8 mouse cellular contexts compared by ENCODE assay signal in genomic region chr12:108370596-108371428, GRCm38 (mm10). TPM values are rescaled to one million over a fixed set of nuclear protein-coding genes. Genes with fewer than 3 reads are reported as not detected.
DNase-seq lines count a peak whose midpoint lies in the region; ATAC-seq and TF ChIP-seq lines count a peak whose summit lies in the region.

Gene Eml1 (plus strand): TSS chr12:108370957.

- no peaks in the 10 kb centered on the region; the same call in 1 of the 2 replicates for H3K36me3 ChIP-seq in heart, adult 2 months (ENCODE audit: control insufficient read depth, insufficient read depth, low read length)
- no peaks in the 10 kb centered on the region for H3K36me3 ChIP-seq in liver, embryonic 11.5 days (ENCODE audit: control insufficient read depth, insufficient read depth, low read length)
- no peaks in the 10 kb centered on the region for H3K36me3 ChIP-seq in neural tube, embryonic 15.5 days

- POLR2A ChIA-PET in Patski (lab: Charles Lee): no interaction called here

- TF ChIP-seq EP300 in heart, adult 2 months (IDR thresholded peaks at IDR 0.05; ENCODE audit: insufficient read depth, low read depth, low read length): peak; percentile 77

- DNase-seq in Patski (ENCODE audit: low read depth, low spot score): no peak
- no peak for DNase-seq in brain, embryonic 14.5 days (ENCODE audit: low read depth)
- peak; percentile 78 to 82 for DNase-seq in heart, adult 2 months
- peak; percentile 47 for DNase-seq in kidney, adult 18-20 months
- no peak for DNase-seq in liver, embryonic 11.5 days (ENCODE audit: low spot score)
- DNase-seq in Muller cell, postnatal 12 days (ENCODE audit: inconsistent ontology term): no peak
- no peak for DNase-seq in right cerebral cortex, adult 2 months (ENCODE audit: low spot score in 2 of 2)

- CTCF ChIA-PET in Patski (lab: Charles Lee): interaction anchor here (1.8 kb wide), 1 partner anchor 12 kb away, joined by 3 read pairs; no protein-coding TSS in a partner anchor

- H3K4me1 ChIP-seq in heart, adult 2 months (ENCODE audit: control insufficient read depth, insufficient read depth, low read length): peaks cover 36% of the 10 kb centered on the region
- peaks cover 8% of the 10 kb centered on the region for H3K4me1 ChIP-seq in liver, embryonic 11.5 days (replicated peaks; ENCODE audit: control insufficient read depth, insufficient read depth, low read length)
- H3K4me1 ChIP-seq in neural tube, embryonic 15.5 days: peaks cover 19% of the 10 kb centered on the region

- H3K9ac ChIP-seq in heart, adult 2 months (ENCODE audit: low read depth, low read length): peak within 1 kb of the TSS; percentile 77
- H3K9ac ChIP-seq in liver, embryonic 11.5 days (ENCODE audit: low read depth, low read length): no peak within 1 kb of the TSS
- no peak within 1 kb of the TSS for H3K9ac ChIP-seq in neural tube, embryonic 15.5 days (replicated peaks)

- no peak for TF ChIP-seq CTCF in Patski (IDR thresholded peaks at IDR 0.05)
- TF ChIP-seq CTCF in brain, embryonic 14.5 days (IDR thresholded peaks at IDR 0.05; ENCODE audit: borderline replicate concordance, extremely low read depth, insufficient read depth, insufficient read length): no peak
- peak; percentile 50 for TF ChIP-seq CTCF in heart, adult 2 months (IDR thresholded peaks at IDR 0.05)

- H3K79me2 ChIP-seq in heart, adult 2 months (replicated peaks; ENCODE audit: control insufficient read depth, insufficient read depth, low read length): no peaks in the 10 kb centered on the region

- peak within 1 kb of the TSS; percentile 62 for H3K4me3 ChIP-seq in heart, adult 2 months
- no peak within 1 kb of the TSS for H3K4me3 ChIP-seq in liver, embryonic 11.5 days (ENCODE audit: low read depth, low read length)
- no peak within 1 kb of the TSS for H3K4me3 ChIP-seq in neural tube, embryonic 15.5 days (replicated peaks)

- in situ Hi-C loops in Patski (cut with MboI; ENCODE audit: low pct_unique_long_range_greater_than_20kb): no loop called here

- no peak for ATAC-seq in Patski
- no peak; the same call in 1 of the 2 replicates for ATAC-seq in liver, embryonic 11.5 days (replicated peaks; ENCODE audit: low FRiP score)
- ATAC-seq in neural tube, embryonic 15.5 days (ENCODE audit: low FRiP score): no peak

- peak within 1 kb of the TSS; percentile 98 for H3K27ac ChIP-seq in heart, adult 2 months
- no peak within 1 kb of the TSS for H3K27ac ChIP-seq in liver, embryonic 11.5 days (ENCODE audit: low read depth, low read length)
- no peak within 1 kb of the TSS for H3K27ac ChIP-seq in neural tube, embryonic 15.5 days (replicated peaks)

- no peaks in the 10 kb centered on the region for H3K9me3 ChIP-seq in liver, embryonic 11.5 days (ENCODE audit: control insufficient read depth, low read length)
- H3K9me3 ChIP-seq in neural tube, embryonic 15.5 days (replicated peaks): no peaks in the 10 kb centered on the region

- no peaks in the 10 kb centered on the region for H3K27me3 ChIP-seq in Patski
- no peaks in the 10 kb centered on the region for H3K27me3 ChIP-seq in heart, adult 2 months (ENCODE audit: control insufficient read depth, insufficient read depth, low read length)
- H3K27me3 ChIP-seq in liver, embryonic 11.5 days (replicated peaks; ENCODE audit: control insufficient read depth, insufficient read depth, low read length): no peaks in the 10 kb centered on the region
- no peaks in the 10 kb centered on the region for H3K27me3 ChIP-seq in neural tube, embryonic 15.5 days (replicated peaks)

- no peak within 1 kb of the TSS for H3K4me2 ChIP-seq in liver, embryonic 11.5 days
- H3K4me2 ChIP-seq in neural tube, embryonic 15.5 days: no peak within 1 kb of the TSS

- no peak for TF ChIP-seq POLR2A in brain, embryonic 14.5 days (IDR thresholded peaks at IDR 0.05; ENCODE audit: borderline replicate concordance, extremely low read depth, insufficient read depth, insufficient read length, poor library complexity, severe bottlenecking)
- peak; percentile 56; the same call in 1 of the 2 replicates for TF ChIP-seq POLR2A in heart, adult 2 months (IDR thresholded peaks at IDR 0.05; ENCODE audit: insufficient read depth, low read depth, low read length)

- 16% methylated on average over 19 of the region's 19 CpGs for WGBS in heart, adult 2 months
- 59% methylated on average over 19 of the region's 19 CpGs for WGBS in liver, embryonic 11.5 days
- WGBS in neural tube, embryonic 15.5 days: 75% methylated on average over 19 of the region's 19 CpGs

- intact Hi-C loops in heart, adult 2 months (cut with DNase I): loop anchor here (2.0 to 5.0 kb wide), 2 partner anchors 22 to 186 kb away; no protein-coding TSS in a partner anchor

RNA-seq across cellular contexts. Expression of gene Eml1, which starts in this region (rescaled TPM):
- polyA plus RNA-seq in Patski (2021): 56.9 TPM
- 40.9 and 45.6 TPM in 2 replicates for polyA plus RNA-seq in brain, embryonic 14.5 days (2012; rRNA removed)
- 10 to 100 TPM; 73.5 to 84.7 TPM for total RNA-seq in heart, adult 2 months (2021)
- polyA plus RNA-seq in heart, adult 2 months (2012; rRNA removed): 68.7 and 112 TPM in 2 replicates
- polyA plus RNA-seq in liver, embryonic 11.5 days (2014; fragmentation: Nextera tagmentation; extraction: Ambion mirVana): 14.8 and 18.3 TPM in 2 replicates
- 60.3 and 69.0 TPM in 2 replicates for polyA plus RNA-seq in neural tube, embryonic 15.5 days (2015; fragmentation: Nextera tagmentation; extraction: Ambion mirVana)

Comparison
In these comparisons a context has a peak if more than half of its experiments do, and no peak if none do; other contexts are left out.
1. DNase-seq: peak in heart, adult 2 months (2 of 2) and kidney, adult 18-20 months (single experiment); none in Patski (single experiment), brain, embryonic 14.5 days (single experiment), liver, embryonic 11.5 days (single experiment), Muller cell, postnatal 12 days (single experiment) and right cerebral cortex, adult 2 months (0 of 2).